Mouse (Mus musculus) embryonic fibroblast, embryonic 13.5 days (primary cell): Measurements from ENCODE around the gene Krt77.

Experiments used
- CTCF ChIP-seq: IDR thresholded peaks from 2 replicates; pipeline ENCODE4 v1.5.1; 2011; ENCODE audit warnings: mild to moderate bottlenecking, control low read depth, low read length, moderate library complexity, borderline replicate concordance; ENCODE audit not compliant: insufficient read depth
- POLR2A ChIP-seq: IDR thresholded peaks from 2 replicates; pipeline ENCODE4 v1.6.1; 2011; ENCODE audit warnings: low read depth, mild to moderate bottlenecking, control low read depth, low read length, moderate library complexity

DNA sequence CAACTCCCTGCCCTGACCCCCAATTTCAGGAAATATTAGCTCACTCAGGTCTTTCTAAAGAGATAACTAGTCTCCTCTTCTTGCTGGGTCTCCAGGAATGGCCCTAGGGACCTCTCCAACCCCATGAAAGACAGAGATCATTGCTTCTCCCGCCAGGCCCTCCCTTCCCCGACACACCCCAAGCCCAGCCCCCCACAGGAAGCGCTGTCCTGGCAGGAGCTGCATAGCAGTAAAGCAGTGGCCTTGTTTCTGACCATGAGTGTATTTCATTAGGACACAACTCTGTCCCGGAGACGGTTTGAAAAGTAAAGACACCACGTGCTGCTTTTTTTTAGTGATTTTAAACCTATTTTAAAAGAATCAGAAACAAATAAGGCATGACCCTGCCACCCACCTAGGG is 36.4 kb downstream of the Krt77 start:
- no peak for TF ChIP-seq CTCF
- no peak for TF ChIP-seq POLR2A
